Mouse (Mus musculus): ENCODE data around the gene Asic5.

Gene Asic5

DNA sequence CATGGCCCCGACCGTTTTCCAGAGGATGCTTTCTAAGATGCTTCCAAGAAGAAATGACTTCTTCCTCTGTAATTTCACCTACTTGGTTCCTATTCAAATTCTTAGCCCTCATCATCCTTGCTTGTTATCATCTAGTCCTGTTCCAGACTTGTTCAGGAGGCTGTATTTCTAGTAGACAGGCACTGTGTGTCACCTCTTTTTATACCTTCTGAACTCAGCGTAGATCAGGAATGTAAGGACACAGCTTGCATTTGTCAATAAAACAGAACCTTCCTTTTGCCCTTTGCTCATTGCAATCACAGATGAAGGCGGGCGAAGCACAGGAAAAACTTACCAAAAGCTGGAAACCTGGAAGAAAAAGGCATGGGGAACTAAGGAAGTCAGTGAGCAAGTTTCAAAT, at the start of gene Asic5:
Asic5 (plus strand) TSS at position 301 of the 400 bp plus-strand sequence.
- DNase-seq (ENCODE audit: low spot score in 2 of 2), result no peak

DNA sequence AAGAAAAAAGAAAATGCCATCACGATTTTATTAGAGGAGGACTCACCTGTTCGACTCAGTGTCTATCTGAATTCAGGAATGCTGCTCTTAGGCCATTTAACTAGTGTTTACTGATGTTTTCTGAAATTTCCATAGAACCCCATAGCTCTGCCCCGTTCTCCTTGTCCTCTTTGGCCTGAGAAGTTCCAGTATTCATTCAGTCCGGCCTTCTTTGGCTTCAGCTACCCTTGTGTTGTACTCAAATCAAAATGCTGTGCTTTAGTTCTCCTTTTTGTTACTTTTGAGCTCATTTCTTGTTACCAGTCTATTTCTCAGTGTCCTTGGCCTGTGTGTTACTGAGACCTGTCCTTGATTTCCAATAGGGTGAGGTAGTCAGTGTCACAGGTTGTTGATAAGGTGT, 48.7 kb upstream of the Asic5 start:
- DNase-seq (ENCODE audit: low spot score in 2 of 2), result no peak

DNA sequence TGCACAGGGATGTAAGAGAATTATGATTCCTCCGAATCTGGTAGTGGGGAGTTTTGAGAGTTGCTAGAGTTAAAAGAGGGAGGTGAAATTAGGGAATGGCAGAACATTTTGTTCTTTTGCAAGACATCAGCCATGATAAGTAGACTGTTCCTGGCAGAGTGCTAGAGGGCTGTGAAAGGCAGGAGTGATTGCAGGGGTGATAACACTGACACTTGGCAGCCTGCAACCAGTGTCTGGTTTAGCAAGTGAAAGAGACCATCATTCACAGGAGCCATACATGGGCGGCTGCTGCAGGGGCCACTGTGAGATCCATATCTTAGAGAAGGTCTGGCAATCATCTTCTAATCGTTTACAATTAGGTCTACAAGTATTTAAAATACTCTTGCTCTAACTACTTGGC, 43.2 kb upstream of the Asic5 start:
- DNase-seq (ENCODE audit: low spot score in 2 of 2), result no peak

- no peak for DNase-seq (ENCODE audit: low spot score in 2 of 2)
Observed at GRCm38 (mm10) chr3:81942341-81942740, 39.7 kb upstream of the Asic5 start.

GRCm38 (mm10) chr3:81943097-81943496, 39.0 kb upstream of the Asic5 start:
- no peak for DNase-seq (ENCODE audit: low spot score in 2 of 2)

DNA sequence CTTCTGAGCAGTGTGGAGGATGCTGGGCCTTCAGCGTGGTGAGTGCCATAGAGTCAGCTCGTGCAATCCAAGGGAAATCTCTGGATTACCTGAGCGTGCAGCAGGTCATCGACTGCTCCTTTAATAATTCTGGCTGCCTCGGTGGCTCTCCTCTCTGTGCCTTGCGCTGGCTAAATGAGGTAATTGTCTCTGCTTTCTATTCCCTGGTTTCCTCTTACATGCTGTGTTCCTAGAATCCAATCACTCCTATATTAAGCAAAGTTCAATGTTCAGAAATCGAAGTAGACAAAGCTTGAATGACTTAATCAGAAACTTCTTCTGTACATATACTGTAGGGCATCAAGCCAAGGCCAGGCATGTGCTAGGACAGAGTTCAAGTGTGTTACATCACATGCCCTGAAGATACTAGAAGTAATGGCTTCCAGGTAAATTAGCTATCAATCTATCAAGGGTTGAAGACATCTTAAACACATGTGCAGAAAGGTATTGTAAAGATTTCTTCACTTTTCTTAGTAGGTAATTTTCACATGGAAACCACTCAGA, 37.2 kb upstream of the Asic5 start:
- no peak for DNase-seq (ENCODE audit: low spot score in 2 of 2)

DNA sequence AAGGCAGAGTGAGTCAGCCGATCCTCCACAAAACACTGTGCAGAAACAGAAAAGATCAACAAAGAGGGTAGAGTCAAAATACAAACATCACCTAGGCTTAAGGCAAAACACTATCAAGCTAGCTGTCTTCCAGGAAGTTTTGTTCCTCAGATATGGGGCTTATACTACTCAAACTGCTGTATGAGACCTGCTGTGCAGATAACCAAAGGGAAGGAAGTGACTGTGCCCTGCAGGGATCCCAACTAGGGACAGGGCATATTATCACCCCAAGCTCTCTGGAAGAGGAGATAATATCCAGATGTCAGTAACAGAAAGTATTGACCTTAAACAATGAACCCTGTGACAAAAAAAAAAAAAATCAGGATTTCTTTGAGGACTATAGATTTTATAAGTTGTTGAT, 33.0 kb upstream of the Asic5 start:
- no peak for DNase-seq (ENCODE audit: low spot score in 2 of 2)

DNA sequence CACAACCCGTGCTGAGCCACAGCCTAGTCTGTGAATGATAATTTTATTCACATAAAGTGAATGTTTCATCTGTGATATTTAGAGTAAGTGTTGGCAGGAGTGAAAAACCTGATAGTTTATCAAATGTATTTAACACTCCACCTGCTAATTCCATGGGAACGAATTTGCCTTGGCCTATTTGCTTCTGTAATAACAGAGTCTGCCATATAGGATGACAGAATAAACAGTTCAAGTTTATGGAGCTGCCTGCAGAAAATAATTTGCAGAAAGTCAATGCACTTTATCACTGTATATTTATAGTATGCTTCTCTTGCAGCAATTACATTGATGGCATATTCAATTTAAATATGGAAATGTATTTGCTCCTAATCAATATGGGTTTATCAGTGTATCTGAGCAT, 30.3 kb upstream of the Asic5 start:
- no peak for DNase-seq (ENCODE audit: low spot score in 2 of 2)

- no peak for DNase-seq (ENCODE audit: low spot score in 2 of 2)
Observed at GRCm38 (mm10) chr3:81957484-81957883, 24.6 kb upstream of the Asic5 start.

GRCm38 (mm10) chr3:81961336-81961735, 20.8 kb upstream of the Asic5 start:
- DNase-seq (ENCODE audit: low spot score in 2 of 2), result no peak

DNA sequence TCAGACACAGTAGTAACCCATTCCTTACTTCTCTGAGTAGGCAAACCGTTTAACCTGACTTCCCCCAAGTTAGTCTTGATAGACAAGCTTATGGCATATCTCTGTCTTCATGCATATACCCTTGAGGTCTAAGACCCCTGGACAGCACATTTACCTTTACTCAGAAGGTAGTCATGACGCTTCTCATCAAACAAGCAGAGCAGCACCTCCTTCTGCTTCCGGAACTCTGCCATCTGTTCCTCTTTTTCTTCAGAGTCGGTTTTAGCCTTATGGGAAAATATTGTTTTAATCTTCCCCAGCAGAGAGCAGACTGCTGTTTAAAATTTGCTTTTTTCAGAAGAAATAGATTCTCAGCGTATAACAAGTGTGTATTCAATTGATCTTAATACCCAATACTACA, 18.3 kb upstream of the Asic5 start:
- DNase-seq (ENCODE audit: low spot score in 2 of 2), result no peak

GRCm38 (mm10) chr3:81964596-81964995, 17.5 kb upstream of the Asic5 start:
- no peak for DNase-seq (ENCODE audit: low spot score in 2 of 2)

- no peak for DNase-seq (ENCODE audit: low spot score in 2 of 2)
Observed at GRCm38 (mm10) chr3:81975607-81976006, 6.5 kb upstream of the Asic5 start.

DNA sequence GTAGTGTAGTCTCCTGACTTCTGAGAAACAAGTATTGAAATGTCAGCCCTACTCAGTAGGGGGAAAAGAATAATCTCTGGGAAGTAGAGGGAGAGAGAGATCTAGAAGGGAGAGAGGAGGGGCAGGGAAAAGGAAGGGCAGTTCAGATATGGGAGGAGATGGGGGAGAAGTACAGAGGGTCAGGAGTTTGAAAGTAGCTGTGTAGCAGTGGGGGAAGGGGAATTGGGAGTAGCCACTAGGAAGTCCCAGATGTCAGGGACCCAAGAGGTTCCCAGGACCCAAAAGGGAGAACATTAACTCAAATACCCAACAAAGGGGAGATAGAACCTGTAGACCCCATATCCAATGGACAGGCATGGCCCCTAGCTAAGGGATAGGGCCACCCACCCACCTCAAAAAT, 6.0 kb upstream of the Asic5 start, which contains the start of gene Tdo2:
Tdo2 (minus strand) TSS at position 101 of the 400 bp plus-strand sequence.
- DNase-seq (ENCODE audit: low spot score in 2 of 2), result no peak

- no peak for DNase-seq (ENCODE audit: low spot score in 2 of 2)
Observed at GRCm38 (mm10) chr3:81981576-81981975, 514 bp upstream of the Asic5 start.

- DNase-seq (ENCODE audit: low spot score in 2 of 2), result no peak
Observed at GRCm38 (mm10) chr3:81983120-81983895, 1.2 kb downstream of the Asic5 start.

DNA sequence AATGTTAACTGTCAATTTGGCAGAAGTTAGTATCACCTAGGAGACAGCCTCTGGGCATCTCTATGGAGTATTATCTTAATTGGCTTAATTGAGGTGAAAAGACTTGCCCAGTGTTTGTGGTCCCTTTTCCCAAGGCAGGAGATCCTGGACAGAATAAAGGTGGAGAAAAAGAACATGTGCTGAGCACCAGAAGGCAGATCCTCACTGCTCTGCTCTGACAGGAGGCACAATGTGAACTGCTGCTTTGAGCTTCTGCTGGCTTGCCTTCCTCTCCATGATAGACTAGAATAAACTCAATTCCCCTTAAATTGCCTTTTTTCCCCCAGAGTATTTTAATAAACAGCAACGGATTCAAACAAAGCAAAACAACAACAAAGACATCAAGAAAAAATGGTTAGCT, 3.0 kb downstream of the Asic5 start:
- DNase-seq (ENCODE audit: low spot score in 2 of 2), result no peak

- DNase-seq (ENCODE audit: low spot score in 2 of 2), result no peak
Observed at GRCm38 (mm10) chr3:81986103-81986502, 4.0 kb downstream of the Asic5 start.

- no peak for DNase-seq (ENCODE audit: low spot score in 2 of 2)
Observed at GRCm38 (mm10) chr3:81987628-81988027, 5.5 kb downstream of the Asic5 start.

DNA sequence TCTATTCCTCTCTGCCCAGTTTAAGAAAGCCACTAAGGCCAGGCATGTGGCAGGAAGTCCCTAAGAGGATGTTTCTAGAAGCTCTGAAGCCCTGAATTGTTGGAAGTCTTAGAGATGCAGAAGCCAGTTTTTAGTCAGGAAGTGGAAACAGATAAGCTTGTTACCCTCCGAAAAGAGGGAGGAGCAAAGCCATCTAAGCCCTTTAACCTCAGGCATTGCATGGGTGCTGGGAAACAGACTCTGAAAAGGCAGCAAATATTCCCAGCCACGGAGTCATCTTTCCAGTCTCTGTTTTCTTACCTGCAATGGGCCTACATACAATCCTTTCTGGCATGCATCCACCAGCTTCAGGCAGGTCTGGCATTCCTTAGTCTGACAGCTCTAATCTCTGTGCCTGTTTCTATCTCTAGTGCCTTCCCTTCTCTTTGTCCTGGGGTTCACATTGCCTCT, 7.6 kb downstream of the Asic5 start:
- DNase-seq (ENCODE audit: low spot score in 2 of 2), result no peak

- no peak for DNase-seq (ENCODE audit: low spot score in 2 of 2)
Observed at GRCm38 (mm10) chr3:81990531-81990930, 8.4 kb downstream of the Asic5 start.

- no peak for DNase-seq (ENCODE audit: low spot score in 2 of 2)
Observed at GRCm38 (mm10) chr3:81995371-81995770, 13.3 kb downstream of the Asic5 start.

DNA sequence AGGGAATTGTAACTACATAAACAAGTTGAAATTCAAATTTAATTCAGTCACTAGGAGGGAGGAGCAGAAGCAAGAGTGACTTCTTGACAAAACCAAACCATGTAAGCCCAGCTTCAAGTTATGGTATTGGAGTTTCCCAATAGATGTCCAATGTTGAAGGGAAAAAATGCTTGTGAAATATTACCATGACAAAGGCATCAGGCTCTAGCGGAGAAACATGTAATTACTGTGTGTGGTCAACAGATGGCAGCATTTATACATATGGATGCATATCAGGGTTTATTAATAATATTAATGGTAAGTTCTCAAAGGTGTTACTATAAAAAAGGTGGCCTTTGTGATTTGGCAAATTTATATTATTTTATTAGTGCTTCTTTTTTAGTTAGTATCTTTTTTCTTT, 13.9 kb downstream of the Asic5 start:
- DNase-seq (ENCODE audit: low spot score in 2 of 2), result no peak

DNA sequence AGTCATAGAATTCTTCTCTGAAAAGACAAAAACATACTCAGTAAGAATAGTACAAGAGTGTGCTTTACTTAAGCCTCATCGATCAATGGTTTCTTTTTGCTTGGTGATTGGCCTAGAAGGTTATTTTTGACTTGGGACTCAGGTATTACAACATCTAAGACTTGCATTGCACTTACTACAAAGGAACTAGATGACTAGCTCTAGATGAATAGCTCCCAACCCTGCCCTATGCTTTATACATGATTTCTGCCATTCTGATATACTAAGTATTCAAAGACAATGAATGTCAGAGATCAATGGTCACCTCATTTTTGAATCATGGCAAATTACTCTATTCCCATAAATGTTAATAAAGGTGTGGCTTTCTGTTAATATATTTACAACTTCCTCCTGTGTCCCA, 24.9 kb downstream of the Asic5 start:
- no peak for DNase-seq (ENCODE audit: low spot score in 2 of 2)

Measured in frontal cortex, postnatal 25 days (tissue).